8 mouse cellular contexts compared by ENCODE assay signal in genomic region chr9:110651931-110652722, GRCm38 (mm10). TPM values are rescaled to one million over a fixed set of nuclear protein-coding genes. Genes with fewer than 3 reads are reported as not detected.
DNase-seq lines count a peak whose midpoint lies in the region; ATAC-seq and TF ChIP-seq lines count a peak whose summit lies in the region.

No protein-coding gene starts in this region.

- H3K4me2 ChIP-seq in heart, embryonic 12.5 days = peak overlapping the region; percentile 93

- H3K4me1 ChIP-seq in MEL (ENCODE audit: control insufficient read depth in 1 of 2, insufficient read depth in 2 of 2, low read length in 2 of 2) = peaks cover 2 to 22% of the 10 kb centered on the region in 2 experiments
- peaks cover 43% of the 10 kb centered on the region for H3K4me1 ChIP-seq in heart, embryonic 12.5 days (replicated peaks)
- H3K4me1 ChIP-seq in megakaryocyte, embryonic 14.5 days = peaks cover 82% of the 10 kb centered on the region

- 32% methylated on average over 13 of the region's 13 CpGs for WGBS in heart, embryonic 12.5 days

- peak; percentile 51 for DNase-seq in adrenal gland, postnatal 10 days
- DNase-seq in adrenal gland, postnatal 25 days = no peak
- peak; percentile 14 for DNase-seq in MEL (ENCODE audit: low read depth, low spot score)
- peak; percentile 83 for DNase-seq in kidney, postnatal 10 days
- no peak for DNase-seq in ovary, postnatal 14 days (ENCODE audit: low spot score)
- DNase-seq in frontal cortex, postnatal 25 days (ENCODE audit: low spot score in 2 of 2) = no peak

- H3K9me3 ChIP-seq in MEL (replicated peaks; ENCODE audit: insufficient read depth, low read length) = no peaks in the 10 kb centered on the region
- no peaks in the 10 kb centered on the region for H3K9me3 ChIP-seq in heart, embryonic 12.5 days (replicated peaks)
- H3K9me3 ChIP-seq in megakaryocyte, embryonic 14.5 days = no peaks in the 10 kb centered on the region

- peaks cover 6% of the 10 kb centered on the region for H3K79me2 ChIP-seq in MEL (ENCODE audit: control insufficient read depth, insufficient read depth, low read length, poor library complexity)

- no peak overlapping the region for H3K27ac ChIP-seq in MEL (ENCODE audit: control insufficient read depth, low read depth, low read length)
- H3K27ac ChIP-seq in heart, embryonic 12.5 days (ENCODE audit: poor library complexity, severe bottlenecking) = 0 out of 2 replicates have a peak overlapping the region, but pooled peaks have one; percentile 1

- TF ChIP-seq POLR2A in MEL (IDR thresholded peaks at IDR 0.05; ENCODE audit: control insufficient read depth in 1 of 2, insufficient read depth in 1 of 2, low read depth in 1 of 2, low read length in 2 of 2, poor library complexity in 1 of 2) = no peak

- H3K27me3 ChIP-seq in MEL (ENCODE audit: control insufficient read depth in 1 of 2, insufficient read depth in 2 of 2, low read length in 2 of 2) = no peaks in the 10 kb centered on the region
- H3K27me3 ChIP-seq in heart, embryonic 12.5 days (replicated peaks) = 0 out of 2 replicates have a peak, but pooled peaks cover 15% of the 10 kb centered on the region
- no peaks in the 10 kb centered on the region for H3K27me3 ChIP-seq in megakaryocyte, embryonic 14.5 days (replicated peaks)

- H3K9ac ChIP-seq in MEL (ENCODE audit: control insufficient read depth, low read depth, low read length, poor library complexity, severe bottlenecking) = no peak overlapping the region
- H3K9ac ChIP-seq in heart, embryonic 12.5 days = peak overlapping the region; percentile 34; the same call in 1 of the 2 replicates

- no peak for TF ChIP-seq EP300 in MEL (IDR thresholded peaks at IDR 0.05; ENCODE audit: low read depth in 1 of 2, low read length in 2 of 2)

- TF ChIP-seq RAD21 in MEL (IDR thresholded peaks at IDR 0.05; ENCODE audit: low read depth, low read length) = no peak

- H3K36me3 ChIP-seq in MEL (ENCODE audit: control insufficient read depth in 1 of 2, insufficient read depth in 2 of 2, low read length in 2 of 2) = peaks cover 0 to 2% of the 10 kb centered on the region in 2 experiments; a peak in 2 of 4 replicates
- H3K36me3 ChIP-seq in heart, embryonic 12.5 days = no peaks in the 10 kb centered on the region
- peaks cover 47% of the 10 kb centered on the region for H3K36me3 ChIP-seq in megakaryocyte, embryonic 14.5 days (replicated peaks; ENCODE audit: low read length)

- H3K4me3 ChIP-seq in MEL (ENCODE audit: control insufficient read depth in 1 of 2, insufficient read depth in 1 of 2, low read depth in 2 of 2, low read length in 2 of 2) = no peak overlapping the region
- peak overlapping the region; percentile 7; the same call in 1 of the 2 replicates for H3K4me3 ChIP-seq in heart, embryonic 12.5 days
- H3K4me3 ChIP-seq in megakaryocyte, embryonic 14.5 days (replicated peaks) = peak overlapping the region; percentile 98

- no peak for ATAC-seq in heart, embryonic 12.5 days (ENCODE audit: insufficient number of reproducible peaks, low FRiP score)

- TF ChIP-seq CTCF in MEL (IDR thresholded peaks at IDR 0.05 in 2 of 3, conservative IDR thresholded peaks at IDR 0.05 in 1 of 3; ENCODE audit: control insufficient read depth in 1 of 3, insufficient read depth in 1 of 3, low read depth in 2 of 3, low read length in 3 of 3, poor library complexity in 1 of 3, severe bottlenecking in 1 of 3) = no peak

TF ChIP-seq in MEL, 35 proteins besides CTCF, POLR2A, EP300 and RAD21:
- TF ChIP-seq ZNF384 (IDR thresholded peaks at IDR 0.05; ENCODE audit: low read depth, low read length) (no peak), JUND (IDR thresholded peaks at IDR 0.05; ENCODE audit: low read depth, low read length) (no peak), TAL1 (IDR thresholded peaks at IDR 0.05; ENCODE audit: low read length) (no peak), RCOR1 (IDR thresholded peaks at IDR 0.05; ENCODE audit: low read depth, low read length) (no peak), ETS1 (IDR thresholded peaks at IDR 0.05; ENCODE audit: low read depth, low read length) (no peak)

RNA-seq across cellular contexts. Expression of gene Nbeal2, which starts 1.8 kb away (rescaled TPM):
- 10 to 100 TPM in 1 of 2 experiments, 1 to 10 TPM in 1; 8.2 to 12.0 TPM for total RNA-seq in adrenal gland, postnatal 10 days (2021)
- total RNA-seq in adrenal gland, postnatal 25 days (2021) = 7.9 and 10.1 TPM in 2 replicates
- 7.0 and 9.3 TPM in 2 replicates for total RNA-seq in MEL (2012; rRNA removed)
- 10 to 100 TPM in 1 of 2 experiments, not detected in 1; 17.2 TPM for polyA plus RNA-seq in MEL (2012; ENCODE audit: insufficient read depth in 1 of 2, insufficient read length in 2 of 2, low read depth in 1 of 2, low replicate concordance in 2 of 2, missing spikeins in 1 of 2)
- polyA plus RNA-seq in heart, embryonic 12.5 days (2016; fragmentation: Nextera tagmentation; extraction: Ambion mirVana) = 1.9 and 2.4 TPM in 2 replicates
- polyA plus RNA-seq in megakaryocyte, embryonic 14.5 days (2012; ENCODE audit: insufficient read depth, low replicate concordance) = 102 and 106 TPM in 2 replicates

RNA-seq across cellular contexts. Expression of gene Ccdc12, which starts 4.2 kb away (rescaled TPM):
- 10 to 100 TPM; 64.3 to 66.0 TPM for total RNA-seq in adrenal gland, postnatal 10 days (2021)
- total RNA-seq in adrenal gland, postnatal 25 days (2021) = 64.0 and 69.5 TPM in 2 replicates
- 122 and 129 TPM in 2 replicates for total RNA-seq in MEL (2012; rRNA removed)
- 100 to 1,000 TPM in 1 of 2 experiments, not detected in 1; 112 TPM for polyA plus RNA-seq in MEL (2012; ENCODE audit: insufficient read depth in 1 of 2, insufficient read length in 2 of 2, low read depth in 1 of 2, low replicate concordance in 2 of 2, missing spikeins in 1 of 2)
- 120 and 123 TPM in 2 replicates for polyA plus RNA-seq in heart, embryonic 12.5 days (2016; fragmentation: Nextera tagmentation; extraction: Ambion mirVana)
- polyA plus RNA-seq in megakaryocyte, embryonic 14.5 days (2012; ENCODE audit: insufficient read depth, low replicate concordance) = 77.7 and 537 TPM in 2 replicates

RNA-seq across cellular contexts. Expression of gene Nradd, which starts 27.9 kb away (rescaled TPM):
- total RNA-seq in adrenal gland, postnatal 10 days (2021) = 1 to 10 TPM; 7.7 to 9.8 TPM
- total RNA-seq in adrenal gland, postnatal 25 days (2021) = 18.5 and 20.9 TPM in 2 replicates
- total RNA-seq in MEL (2012; rRNA removed) = 0.33 and 0.58 TPM in 2 replicates
- polyA plus RNA-seq in MEL (2012; ENCODE audit: insufficient read depth in 1 of 2, insufficient read length in 2 of 2, low read depth in 1 of 2, low replicate concordance in 2 of 2, missing spikeins in 1 of 2) = 1 to 10 TPM in 1 of 2 experiments, not detected in 1; 1.1 TPM
- 22.9 and 26.0 TPM in 2 replicates for polyA plus RNA-seq in heart, embryonic 12.5 days (2016; fragmentation: Nextera tagmentation; extraction: Ambion mirVana)
- polyA plus RNA-seq in megakaryocyte, embryonic 14.5 days (2012; ENCODE audit: insufficient read depth, low replicate concordance) = 6.7 and 12.4 TPM in 2 replicates

Comparison
In these comparisons a context has a peak if more than half of its experiments do, and no peak if none do; other contexts are left out.
1. DNase-seq: peak in adrenal gland, postnatal 10 days (single experiment), MEL (single experiment) and kidney, postnatal 10 days (single experiment); none in adrenal gland, postnatal 25 days (single experiment), ovary, postnatal 14 days (single experiment) and frontal cortex, postnatal 25 days (0 of 2).
2. H3K4me3 ChIP-seq: peak in heart, embryonic 12.5 days (single experiment) and megakaryocyte, embryonic 14.5 days (single experiment); none in MEL (0 of 2).